Mouse (Mus musculus): ENCODE measurements around the gene Tiparp. TPM values are rescaled to one million over a fixed set of nuclear protein-coding genes. Genes with fewer than 3 reads are reported as not detected.

Tiparp gene
- total RNA-seq, 2 experiments from 2014 or later, result 8.4 to 9.7 TPM

DNA sequence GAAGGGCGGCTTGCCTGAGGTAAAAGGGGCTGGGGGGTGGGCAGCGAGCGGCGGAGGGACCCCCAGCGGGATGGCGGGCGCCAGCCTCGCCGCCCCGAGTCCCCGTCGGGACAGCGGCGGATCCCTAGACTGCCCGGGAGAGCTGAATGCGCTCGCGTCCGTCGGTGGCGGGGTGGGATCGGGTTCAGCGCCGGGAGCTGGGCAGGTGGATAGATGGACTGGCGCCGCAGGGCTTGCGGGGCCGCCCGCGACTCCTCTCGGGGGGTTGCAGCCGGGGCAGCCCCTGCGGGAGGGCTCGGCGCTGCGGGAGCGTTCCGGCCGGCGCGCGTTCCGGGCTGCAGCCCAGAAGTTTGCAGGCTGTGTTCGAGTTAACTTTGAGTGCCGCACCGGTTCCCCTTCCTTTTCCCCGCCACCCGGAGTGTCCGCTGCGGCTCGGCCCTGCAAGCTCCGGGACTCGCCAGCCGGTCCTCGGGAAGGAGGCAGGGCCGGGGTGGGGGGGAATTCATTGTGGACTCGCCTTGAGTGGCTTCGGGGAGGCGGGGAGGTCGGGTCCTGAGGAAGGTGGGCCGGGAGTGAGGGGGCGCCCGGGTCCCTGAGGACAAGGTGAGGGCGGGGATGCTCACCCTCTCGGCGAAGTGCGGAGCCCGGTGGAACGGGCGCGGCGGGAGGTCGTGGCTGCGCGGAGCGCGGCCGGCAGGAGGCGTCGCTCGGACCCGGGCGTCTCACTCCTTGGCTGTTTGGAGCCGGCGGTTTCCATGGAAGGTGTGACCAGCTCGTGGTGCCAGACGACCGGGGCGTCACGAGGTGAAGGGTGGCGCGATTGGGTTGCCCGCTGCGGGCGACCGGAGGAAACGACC, 632 bp downstream of the Tiparp start:
- DNase-seq, result peak; percentile 66

DNA sequence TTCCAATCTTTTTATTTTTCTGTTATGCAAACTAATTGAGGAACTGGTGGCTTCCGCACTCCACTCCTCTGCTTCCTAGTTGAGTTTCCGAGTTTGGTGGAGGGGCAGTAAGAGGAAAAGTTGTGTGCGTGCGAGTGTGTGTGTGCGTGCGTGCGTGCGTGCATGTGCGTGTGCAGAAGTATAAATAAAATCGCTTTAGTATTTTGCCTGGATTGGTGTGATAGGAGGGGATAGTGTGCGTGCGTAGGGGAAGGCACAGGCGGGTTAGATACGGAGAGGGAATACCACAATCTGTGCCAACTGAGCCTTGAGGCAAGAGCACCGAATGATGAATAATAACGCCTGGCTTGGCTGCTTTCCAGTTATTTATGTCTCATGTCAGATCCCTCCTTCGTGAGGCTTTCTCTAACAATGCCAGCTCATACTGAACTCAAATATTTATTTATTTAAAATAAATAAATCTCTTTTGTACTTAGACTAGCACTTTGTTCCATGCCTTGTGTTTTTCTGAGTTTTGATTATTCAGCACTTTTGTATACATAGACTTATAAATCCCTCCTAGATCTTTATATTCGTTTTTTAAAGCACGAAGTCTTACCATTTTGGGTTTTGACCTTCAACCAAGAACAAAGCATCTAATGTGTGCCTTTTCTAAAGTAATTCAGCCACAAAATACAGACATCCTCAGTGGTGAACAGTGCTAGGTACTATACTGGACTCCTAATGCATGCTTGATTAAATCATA, 1.4 kb downstream of the Tiparp start:
- no peak for DNase-seq

DNA sequence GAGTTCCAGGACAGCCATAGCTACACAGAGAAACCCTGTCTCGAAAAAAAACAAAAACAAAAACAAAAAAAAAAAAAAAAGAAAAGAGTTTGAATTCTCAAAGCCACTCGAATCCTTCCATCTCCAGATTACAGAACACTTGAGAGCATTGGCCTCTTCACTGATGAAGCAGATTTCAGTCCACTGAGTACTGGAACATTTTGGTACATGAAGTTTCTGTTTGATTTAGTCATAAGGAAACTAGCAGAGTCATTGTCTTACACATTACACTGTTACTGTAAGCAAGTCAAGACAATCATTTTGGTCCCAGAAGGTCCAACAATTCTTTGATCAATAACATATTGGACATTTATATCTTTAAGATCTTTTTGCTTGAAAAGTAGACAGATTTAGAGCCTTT, 4.8 kb downstream of the Tiparp start:
- DNase-seq, result no peak

DNA sequence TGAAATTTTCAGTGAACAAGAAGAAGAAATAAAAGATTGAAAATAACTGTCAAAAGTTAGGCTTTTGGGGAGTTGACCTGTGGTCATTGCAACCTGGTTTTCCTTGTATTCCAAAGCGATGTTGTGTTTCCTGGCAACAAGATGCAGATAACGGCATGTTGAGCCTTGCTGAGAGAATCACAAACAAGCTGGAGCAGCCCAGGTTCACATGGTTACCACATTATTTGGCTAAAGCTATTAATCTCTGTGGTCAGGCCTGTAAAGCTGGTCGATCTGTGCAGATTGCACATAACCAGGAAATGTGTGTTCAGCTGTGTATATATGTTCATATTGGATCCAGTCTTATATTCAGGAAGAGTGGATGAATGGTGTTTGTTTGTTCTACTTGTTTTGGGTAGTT, 5.4 kb downstream of the Tiparp start:
- DNase-seq, result no peak

DNA sequence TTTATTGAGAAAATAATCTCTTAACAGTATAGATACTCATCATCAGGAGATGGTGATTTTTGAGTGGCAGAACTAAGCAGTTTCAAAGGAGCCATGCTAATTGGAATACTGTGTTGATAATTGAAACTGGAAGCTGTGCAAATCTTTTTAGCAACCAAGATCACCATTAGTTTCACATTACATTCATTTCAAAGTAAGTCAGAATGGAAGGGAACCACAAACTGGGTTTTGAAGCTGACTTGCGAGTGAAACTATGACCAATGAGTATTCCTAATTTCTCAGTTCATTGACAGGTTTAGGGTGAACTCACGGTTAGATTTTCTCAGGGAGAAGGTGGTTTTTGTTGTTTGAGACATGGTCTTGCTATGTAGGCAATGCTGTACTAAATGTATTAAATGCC, 6.3 kb downstream of the Tiparp start:
- no peak for DNase-seq

DNA sequence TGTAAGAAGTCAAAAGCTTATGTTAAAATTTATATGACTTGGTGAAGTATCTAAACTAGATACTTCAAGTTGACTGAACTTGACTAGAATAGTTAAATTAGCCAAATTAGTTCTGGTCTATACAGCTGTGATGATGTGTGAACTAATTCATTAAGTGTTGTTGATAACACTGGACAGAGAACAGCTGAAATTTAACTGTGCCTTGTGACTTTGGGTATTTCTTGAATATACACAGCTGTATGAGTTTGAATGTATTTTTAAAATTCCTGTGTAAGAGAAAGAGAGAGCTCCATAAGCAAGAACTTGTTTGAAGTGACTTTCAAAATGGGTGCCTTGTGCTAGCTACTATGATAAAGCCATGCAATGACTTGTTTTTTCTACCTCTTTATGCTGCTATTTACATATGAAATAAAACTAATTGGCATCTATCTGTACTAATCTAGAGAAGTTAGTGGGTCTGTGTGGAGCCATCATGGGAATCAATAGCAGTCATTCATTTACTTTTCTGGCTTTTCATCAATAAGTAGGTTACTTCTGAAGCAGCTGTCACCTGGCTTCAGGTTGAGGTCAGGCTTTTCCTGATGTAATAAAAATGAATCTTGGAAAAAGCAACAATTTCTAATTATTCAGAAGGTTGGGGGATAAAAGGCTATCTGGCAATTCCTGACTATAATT, 7.0 kb downstream of the Tiparp start:
- no peak for DNase-seq

DNA sequence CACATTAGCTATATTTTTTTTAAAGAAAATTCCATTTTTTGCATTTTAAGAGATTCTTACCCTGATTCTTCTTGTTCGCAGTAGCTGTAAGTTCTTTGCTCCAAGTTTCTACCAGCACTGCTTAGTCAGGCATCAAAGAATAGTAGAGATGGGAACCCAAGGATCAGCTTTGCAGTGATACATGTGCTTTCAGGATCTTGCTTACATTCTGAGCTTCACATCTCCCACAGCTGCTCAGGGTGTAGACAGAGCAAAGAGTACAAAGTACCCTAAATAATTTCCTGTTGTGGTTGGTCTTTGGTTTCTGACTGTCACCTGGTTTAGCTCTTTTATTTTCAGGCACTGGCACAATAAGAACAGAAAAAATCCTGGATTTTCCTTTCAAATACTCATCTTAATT, 9.1 kb downstream of the Tiparp start:
- DNase-seq, result no peak

DNA sequence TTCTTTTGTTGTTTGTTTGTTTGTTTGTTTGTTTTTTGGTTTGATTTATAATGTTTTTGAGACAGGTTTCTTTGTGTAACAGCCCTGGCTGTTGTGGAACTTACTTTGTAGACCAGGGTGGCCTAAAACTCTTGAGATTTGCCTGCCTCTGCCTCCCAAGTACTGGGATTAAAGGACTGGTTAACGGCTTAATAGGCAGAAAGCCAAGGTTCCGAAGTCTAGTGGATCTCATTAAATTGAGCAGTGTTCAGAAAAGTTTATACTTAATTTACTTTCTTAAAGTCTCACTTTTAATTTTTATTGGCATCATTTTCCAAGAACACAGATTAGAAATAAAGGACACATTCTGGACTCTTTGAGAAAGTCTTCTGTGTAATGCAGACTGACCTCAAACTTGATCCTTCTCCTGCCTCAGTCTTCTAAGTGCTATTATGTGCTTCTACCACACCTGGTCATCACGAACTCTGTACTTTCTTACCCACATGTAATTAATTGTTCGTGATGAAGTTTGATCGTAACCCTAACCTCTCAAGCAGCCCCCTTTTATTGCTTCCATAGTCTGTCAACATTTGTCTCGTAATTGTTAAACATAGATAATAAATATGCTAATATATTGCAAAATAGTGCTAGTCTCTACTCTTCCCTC, 12.8 kb downstream of the Tiparp start:
- DNase-seq, result no peak

DNA sequence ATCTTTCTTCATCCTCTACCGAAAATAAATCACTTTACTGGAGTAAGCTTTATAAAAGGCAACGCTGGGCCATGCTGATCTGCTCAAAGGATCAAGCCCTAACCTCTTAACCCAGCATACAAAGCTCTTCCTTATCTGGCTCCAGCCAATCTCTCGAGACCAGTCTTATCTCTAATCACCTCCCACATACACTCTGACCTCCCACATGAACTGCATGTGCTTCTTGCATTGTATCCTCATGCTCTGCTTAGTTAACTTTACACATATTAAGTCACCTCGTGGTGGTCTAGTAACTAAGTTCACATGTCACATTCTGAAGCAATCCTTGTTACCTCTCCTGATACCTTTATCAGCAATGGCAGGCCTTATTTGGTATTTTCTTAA, 13.3 kb downstream of the Tiparp start:
- no peak for DNase-seq

DNA sequence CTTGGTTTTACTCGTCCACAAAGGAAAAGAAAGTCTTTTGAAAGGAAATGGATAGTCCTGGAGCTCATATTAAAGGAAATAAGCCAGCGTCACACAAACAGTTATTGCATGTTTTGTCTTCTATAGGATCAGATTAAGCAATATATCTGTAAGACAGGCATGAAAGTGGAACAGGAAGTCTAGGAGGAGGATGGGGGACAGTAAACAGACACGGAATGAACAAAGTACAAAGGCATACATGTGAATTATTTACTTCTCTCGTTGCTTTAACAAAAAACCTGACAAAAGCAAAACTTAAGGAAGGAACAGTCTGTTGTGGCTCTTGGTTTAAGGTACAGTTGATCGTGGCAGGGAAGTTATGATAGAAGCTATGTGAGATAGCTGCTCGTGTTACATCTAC, 21.6 kb downstream of the Tiparp start:
- no peak for DNase-seq

DNA sequence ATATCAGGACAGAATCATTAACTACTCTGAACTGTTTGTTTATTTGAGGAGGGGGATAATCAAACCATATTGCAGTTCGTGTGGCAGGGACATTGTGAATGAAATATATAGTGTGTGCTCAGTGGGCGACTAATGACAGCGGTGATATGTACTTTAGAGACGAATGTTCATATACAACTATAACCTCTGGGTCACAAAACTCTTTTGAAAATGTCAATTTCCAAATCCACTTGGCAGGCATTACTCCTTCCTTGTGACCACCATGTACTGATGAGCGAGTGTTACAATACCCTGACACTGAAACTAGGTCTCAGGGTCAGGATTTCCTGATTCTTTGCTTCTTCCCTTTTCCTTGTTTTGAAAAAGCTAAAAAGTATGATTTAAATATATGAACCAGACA, 22.9 kb downstream of the Tiparp start:
- DNase-seq, result no peak

DNA sequence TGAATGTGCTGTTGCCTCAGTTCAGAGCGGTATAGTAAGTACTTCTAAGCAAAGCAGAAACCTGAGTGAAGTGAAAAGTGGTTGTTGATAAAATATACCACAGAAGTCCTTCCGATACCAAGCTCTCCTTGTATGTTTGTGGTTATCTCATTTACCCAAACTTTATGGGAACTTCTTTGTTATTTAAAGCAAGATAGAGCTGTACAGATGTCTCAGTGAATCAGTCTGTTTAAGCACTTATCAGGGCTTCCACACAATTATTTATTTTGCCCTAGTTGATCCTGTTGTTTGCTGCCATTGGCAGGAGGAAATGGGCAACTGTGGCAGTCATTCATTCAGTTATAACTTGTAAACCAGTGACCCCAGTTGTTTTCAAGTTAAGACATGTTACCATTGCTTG, 26.4 kb downstream of the Tiparp start:
- DNase-seq, result no peak

DNA sequence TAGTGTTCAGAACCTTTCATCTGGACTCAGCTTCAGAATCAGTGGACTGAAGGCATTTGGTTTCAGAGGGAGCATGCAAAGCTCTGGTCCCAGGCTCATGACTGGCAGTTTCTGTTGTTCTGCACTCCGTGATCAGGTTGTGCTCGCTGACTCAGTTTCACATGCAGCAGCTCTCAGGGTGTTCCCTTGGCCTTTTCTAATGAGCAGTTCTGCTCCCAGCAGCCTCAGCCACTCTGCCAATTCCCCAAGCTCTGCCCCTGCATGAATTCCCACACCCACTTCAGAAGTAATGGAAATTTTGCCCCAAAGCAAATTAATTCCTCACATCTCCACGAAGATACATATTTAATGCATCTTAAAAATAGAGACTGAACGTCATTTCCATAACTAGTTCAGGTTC, 30.5 kb downstream of the Tiparp start:
- no peak for DNase-seq

DNA sequence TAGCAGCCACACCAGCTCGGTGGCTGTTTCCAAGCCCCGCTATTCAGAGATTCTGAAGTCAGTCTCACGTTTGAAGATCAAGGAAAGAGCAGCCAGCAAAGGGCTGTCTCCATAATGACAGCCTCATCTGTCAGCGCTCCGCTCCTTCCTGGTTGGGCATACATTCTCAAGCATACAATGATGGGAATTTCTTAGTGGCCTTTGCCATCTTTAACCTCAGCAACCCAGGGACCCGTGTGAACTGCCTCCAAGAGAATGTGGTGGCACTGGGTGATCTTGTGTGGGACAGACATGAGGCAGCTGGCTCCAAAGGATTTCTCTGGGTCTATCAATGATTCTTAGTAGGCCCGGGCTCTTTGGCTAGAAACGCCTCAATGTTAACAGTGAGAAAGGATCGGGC, 34.0 kb downstream of the Tiparp start:
- DNase-seq, result no peak

DNA sequence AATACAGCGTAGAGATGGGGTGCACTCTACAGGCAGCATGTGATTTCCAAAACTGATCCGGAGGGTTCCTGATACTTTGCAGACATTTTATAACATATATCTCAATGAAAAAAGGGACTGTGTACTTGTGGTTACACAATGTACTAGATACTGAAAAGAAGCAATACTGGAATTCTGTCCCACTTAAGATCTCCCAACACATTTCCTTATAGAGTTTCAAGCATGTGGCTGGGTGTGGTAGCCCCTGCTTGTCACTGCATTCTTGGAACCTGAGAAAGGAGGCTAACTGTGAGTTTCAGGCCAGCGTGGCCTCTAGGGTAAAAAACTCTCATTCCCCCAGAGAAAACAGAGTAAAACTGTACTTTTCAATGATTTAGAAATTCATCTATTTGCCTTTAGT, 34.5 kb downstream of the Tiparp start:
- DNase-seq, result no peak

DNA sequence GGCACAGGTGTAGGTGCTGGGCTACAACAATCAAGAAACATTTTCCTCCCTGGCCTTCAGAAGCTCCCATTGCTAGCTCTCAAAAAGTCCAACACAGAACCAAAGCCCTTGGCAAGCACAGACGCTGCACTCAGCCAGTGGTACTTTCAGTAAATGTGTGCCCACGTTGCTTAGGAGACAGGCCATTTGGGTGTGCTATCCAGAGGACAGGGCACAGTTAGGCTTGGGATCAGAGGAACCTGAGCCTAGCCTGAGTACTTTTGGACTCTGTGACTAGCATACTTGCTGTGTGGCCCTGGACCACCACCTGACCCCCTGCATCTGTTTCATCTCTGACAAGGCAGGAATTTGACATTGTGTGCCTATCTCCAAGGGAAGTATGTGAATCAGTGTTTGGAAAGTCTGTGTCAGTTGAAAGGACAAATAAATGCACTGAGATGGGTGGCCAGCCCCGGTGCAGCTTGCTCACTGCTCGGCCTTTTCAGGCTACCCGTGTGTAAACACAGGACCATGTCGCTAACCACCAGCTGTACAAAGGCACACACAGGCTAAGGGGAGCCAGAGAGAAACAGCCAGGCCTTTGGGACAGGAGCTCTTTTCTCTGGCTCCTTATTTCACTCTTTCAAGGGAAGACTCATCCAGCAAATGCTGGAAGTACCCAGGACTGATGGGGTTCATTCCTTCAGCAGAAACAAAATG, 35.9 kb downstream of the Tiparp start:
- DNase-seq, result no peak

DNA sequence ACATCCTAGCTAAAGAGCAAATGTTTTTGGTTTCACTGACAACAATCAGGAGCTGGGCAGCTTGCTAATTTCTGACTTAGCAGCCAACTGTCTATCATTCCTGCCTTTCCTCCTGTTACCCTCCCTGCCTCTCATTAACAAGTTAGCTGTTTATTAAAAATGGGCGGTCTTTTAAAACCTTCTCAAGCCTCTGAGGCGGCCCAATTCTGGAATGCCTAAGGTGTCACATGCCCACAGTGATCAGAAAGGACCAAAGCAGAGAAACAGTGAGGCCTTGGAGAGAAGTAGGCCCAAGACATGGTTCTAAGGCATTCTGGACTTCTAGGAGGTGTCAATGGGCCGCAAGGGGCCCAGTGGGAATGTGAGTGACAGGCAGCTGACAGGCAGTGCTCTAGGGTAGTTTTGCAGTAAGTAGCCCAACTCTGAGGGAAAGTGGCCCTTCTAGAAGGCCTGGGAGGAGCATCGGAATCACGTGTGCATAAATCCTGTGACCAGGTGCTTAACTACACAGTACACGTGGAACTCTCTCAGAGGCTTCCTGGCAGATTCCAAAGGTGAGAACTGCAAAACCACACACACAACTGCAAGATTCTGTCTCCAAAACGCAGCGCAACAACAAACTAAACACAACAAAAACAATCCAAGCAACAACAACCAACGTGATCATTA, 37.6 kb downstream of the Tiparp start:
- no peak for DNase-seq

DNA sequence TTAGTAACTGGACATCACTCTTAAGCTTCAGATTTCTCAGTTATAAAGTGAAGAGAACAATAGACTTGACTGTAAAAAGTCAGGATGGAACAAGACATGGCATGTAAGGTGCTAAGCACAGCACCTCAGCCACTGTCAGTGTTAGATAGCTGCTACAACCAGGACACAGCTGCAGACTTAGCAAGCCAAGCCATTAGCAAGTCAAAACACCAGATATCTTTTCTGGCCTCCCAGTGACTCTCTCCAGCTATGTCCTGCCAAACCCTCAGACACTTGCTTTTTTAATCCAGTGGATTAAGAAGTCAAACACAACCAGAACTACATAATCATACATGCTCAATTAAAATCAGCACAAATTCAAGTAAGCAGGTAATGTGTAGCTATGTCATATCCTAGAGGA, 41.7 kb downstream of the Tiparp start:
- DNase-seq, result no peak

DNA sequence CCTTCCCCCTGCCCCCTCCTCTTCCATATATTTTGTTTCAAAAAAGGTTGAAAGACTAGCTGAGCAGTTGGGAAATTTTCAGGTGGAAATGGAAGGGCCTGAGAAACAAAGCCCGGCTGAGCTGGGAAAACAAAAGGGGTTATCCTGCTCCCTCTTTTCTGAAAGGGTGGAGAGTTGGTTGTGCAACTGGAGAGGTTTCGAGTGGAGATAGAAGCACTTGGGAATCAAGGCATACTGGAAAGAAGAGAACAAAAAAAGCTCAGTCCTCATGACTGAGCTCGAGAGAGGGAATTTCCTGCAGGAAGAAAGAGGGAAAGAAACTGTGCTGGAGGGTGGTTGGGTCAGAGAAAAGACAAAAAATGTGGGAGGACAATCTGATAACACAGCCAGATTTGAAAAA, 45.3 kb downstream of the Tiparp start:
- no peak for DNase-seq

DNA sequence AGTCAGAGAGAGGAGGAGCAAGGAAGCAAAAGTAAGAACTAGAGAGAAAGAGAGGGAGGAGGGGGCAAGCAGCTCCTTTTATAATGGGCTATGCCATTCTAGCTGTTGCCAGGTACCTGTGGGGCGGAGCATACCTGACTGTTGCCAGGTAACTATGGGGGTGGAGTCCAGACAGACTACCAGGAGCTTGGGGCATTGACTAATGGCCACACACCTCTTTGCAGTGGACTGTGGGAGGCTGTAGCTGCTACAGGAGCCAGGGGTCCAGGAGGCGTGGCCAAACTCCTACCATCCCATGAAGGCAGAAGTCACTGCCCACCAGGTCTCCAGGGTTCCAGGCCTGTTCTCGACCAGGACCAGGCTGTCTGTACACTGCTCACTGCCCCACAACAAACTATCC, 49.4 kb downstream of the Tiparp start:
- no peak for DNase-seq

DNA sequence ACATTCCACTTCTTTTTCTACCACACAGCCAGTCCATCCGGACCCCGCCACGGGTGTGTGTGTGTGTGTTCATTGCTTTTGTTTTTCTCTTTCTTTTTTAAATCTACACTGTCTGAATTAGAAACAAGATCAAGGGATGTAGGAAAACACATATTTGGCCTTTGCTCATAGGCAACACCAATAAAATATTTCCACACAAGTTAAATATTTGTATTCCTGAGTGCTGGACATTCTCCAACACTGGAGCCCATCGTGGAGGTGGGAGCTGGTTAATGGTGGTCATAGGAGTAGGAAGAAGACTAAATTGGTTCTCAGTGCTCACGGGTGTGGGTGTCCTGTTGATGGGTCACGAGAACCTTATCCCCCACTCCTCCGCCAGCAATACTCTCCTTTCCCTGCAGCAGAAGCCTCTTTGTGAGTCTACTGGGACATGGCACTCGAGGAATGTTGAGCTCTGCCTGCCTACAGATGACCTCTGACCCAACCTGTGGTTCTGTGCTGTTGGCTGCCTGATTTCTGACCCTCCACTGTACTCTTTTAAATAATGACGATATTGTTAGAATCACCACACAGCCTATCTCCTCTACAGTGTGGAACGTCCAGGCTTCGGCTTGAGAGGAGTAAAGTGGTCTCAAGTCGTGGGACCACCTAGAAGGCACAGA, 51.2 kb downstream of the Tiparp start:
- DNase-seq, result no peak
